Mouse (Mus musculus) CH12.LX (cell line): ENCODE results near the gene Fkbp14. TPM values are rescaled to one million over a fixed set of nuclear protein-coding genes. Genes with fewer than 3 reads are reported as not detected.

Experiments
- DNase-seq: peaks from one replicate; pipeline ENCODE4 v3.0.0-alpha.2; 2013; ENCODE audit errors: extremely low read depth
- H3K27ac ChIP-seq: 2 replicates; pipeline ENCODE4 v1.5.1; 2012; ENCODE audit warnings: low read depth, mild to moderate bottlenecking, control low read depth, moderate library complexity; ENCODE audit not compliant: insufficient read depth
- H3K27me3 ChIP-seq: replicated peaks from 2 replicates; pipeline ENCODE3; 2012; ENCODE audit warnings: inconsistent platforms
- H3K36me3 ChIP-seq, 2 experiments: replicated peaks in 1 of 2; 2 replicates each; pipeline versions ENCODE3 to v1.6.1; 2012; ENCODE audit warnings: inconsistent platforms in 1 of 2, low read length in 1 of 2, mild to moderate bottlenecking in 1 of 2, mixed read lengths in 1 of 2, moderate library complexity in 1 of 2; ENCODE audit not compliant: control insufficient read depth in 1 of 2, insufficient read depth in 1 of 2
- H3K4me1 ChIP-seq, 2 experiments: 2 replicates each; pipeline ENCODE4 v1.6.1; 2012; ENCODE audit warnings: inconsistent platforms in 1 of 2, moderate library complexity in 1 of 2; ENCODE audit not compliant: insufficient read depth in 2 of 2, control insufficient read depth in 1 of 2
- H3K4me2 ChIP-seq: 2 replicates; pipeline ENCODE4 v1.6.1; 2012; ENCODE audit warnings: low read depth, mild to moderate bottlenecking, control low read depth; ENCODE audit not compliant: poor library complexity, insufficient read depth, severe bottlenecking
- H3K4me3 ChIP-seq, 3 experiments: fragments of 150-350 bp in 1 of 3; sonication (generic) in 1 of 3; replicated peaks in 1 of 3; 2 replicates each; pipeline versions ENCODE3 to v1.5.1; 2011 to 2012; ENCODE audit warnings: low read depth in 2 of 3, low read length in 2 of 3, mild to moderate bottlenecking in 2 of 3, moderate library complexity in 2 of 3, control low read depth in 1 of 3, improper control_type of control experiment in 1 of 3, inconsistent platforms in 1 of 3, mixed read lengths in 1 of 3; ENCODE audit not compliant: poor library complexity in 1 of 3
- H3K79me2 ChIP-seq: replicated peaks from 2 replicates; pipeline ENCODE4 v1.6.1; 2012; ENCODE audit warnings: mild to moderate bottlenecking, moderate library complexity; ENCODE audit not compliant: control insufficient read depth, poor library complexity, insufficient read depth, severe bottlenecking; ENCODE audit errors: extremely low read depth
- H3K9ac ChIP-seq: 2 replicates; pipeline ENCODE4 v1.6.1; 2012; ENCODE audit warnings: low read depth, mild to moderate bottlenecking, control low read depth, moderate library complexity; ENCODE audit not compliant: insufficient read depth
- H3K9me3 ChIP-seq: replicated peaks from 2 replicates; pipeline ENCODE3; 2012; ENCODE audit warnings: low read length, inconsistent platforms, mixed read lengths
- CTCF ChIP-seq, 2 experiments: IDR thresholded peaks in 1 of 2; conservative IDR thresholded peaks in 1 of 2; 2 replicates each; pipeline ENCODE4 v1.5.1; 2011 to 2012; ENCODE audit warnings: low read depth in 2 of 2, low read length in 2 of 2, improper control_type of control experiment in 1 of 2, inconsistent platforms in 1 of 2, mild to moderate bottlenecking in 1 of 2, moderate library complexity in 1 of 2
- EP300 ChIP-seq: IDR thresholded peaks from 2 replicates; pipeline ENCODE4 v1.6.1; 2011; ENCODE audit warnings: low read length, improper control_type of control experiment
- IRF4 ChIP-seq: IDR thresholded peaks from 2 replicates; pipeline ENCODE4 v1.6.1; 2014; ENCODE audit warnings: low read depth, mild to moderate bottlenecking, inconsistent platforms, low read length, improper control_type of control experiment
- JUN ChIP-seq: IDR thresholded peaks from 2 replicates; pipeline ENCODE4 v1.6.1; 2011; ENCODE audit warnings: low read depth, mild to moderate bottlenecking, low read length, improper control_type of control experiment, moderate library complexity; ENCODE audit not compliant: insufficient read depth
- MAX ChIP-seq: IDR thresholded peaks from 2 replicates; pipeline ENCODE4 v1.6.1; 2011; ENCODE audit warnings: low read length, improper control_type of control experiment
- MAZ ChIP-seq: IDR thresholded peaks from 2 replicates; pipeline ENCODE4 v1.6.1; 2012; ENCODE audit warnings: low read depth, mild to moderate bottlenecking, inconsistent platforms, low read length, improper control_type of control experiment, moderate library complexity
- MXI1 ChIP-seq: IDR thresholded peaks from 2 replicates; pipeline ENCODE4 v1.6.1; 2011; ENCODE audit warnings: mild to moderate bottlenecking, low read depth, low read length, improper control_type of control experiment
- NRF1 ChIP-seq: IDR thresholded peaks from 2 replicates; pipeline ENCODE4 v1.6.1; 2014; ENCODE audit warnings: low read depth, mild to moderate bottlenecking, inconsistent platforms, low read length, improper control_type of control experiment, moderate library complexity
- PAX5 ChIP-seq: IDR thresholded peaks from 2 replicates; pipeline ENCODE4 v1.6.1; 2012; ENCODE audit warnings: low read length, inconsistent platforms, mixed read lengths
- POLR2A ChIP-seq: IDR thresholded peaks from 2 replicates; pipeline ENCODE4 v1.6.1; 2011; ENCODE audit warnings: low read depth, mild to moderate bottlenecking, improper control_type of control experiment, low read length
- POLR2AphosphoS2 ChIP-seq: IDR thresholded peaks from 2 replicates; pipeline ENCODE4 v1.6.1; 2011; ENCODE audit warnings: low read depth, low read length, improper control_type of control experiment
- RAD21 ChIP-seq: IDR thresholded peaks from 2 replicates; pipeline ENCODE4 v1.6.1; 2011; ENCODE audit warnings: low read depth, mild to moderate bottlenecking, low read length, improper control_type of control experiment, moderate library complexity
- SMC3 ChIP-seq: IDR thresholded peaks from 2 replicates; pipeline ENCODE4 v1.6.1; 2011; ENCODE audit warnings: low read depth, low read length, improper control_type of control experiment
- TCF12 ChIP-seq: IDR thresholded peaks from 2 replicates; pipeline ENCODE4 v1.6.1; 2014; ENCODE audit warnings: low read depth, mild to moderate bottlenecking, inconsistent platforms, low read length, improper control_type of control experiment
- USF1 ChIP-seq: IDR thresholded peaks from 2 replicates; pipeline ENCODE4 v1.6.1; 2014; ENCODE audit warnings: low read depth, mild to moderate bottlenecking, inconsistent platforms, low read length, improper control_type of control experiment
- dilution Hi-C: fragments of 300-500 bp; cut with MboI; formaldehyde crosslinking; loops from 2 replicates; pipeline ENCODE4 v1.14.3; 2020; ENCODE audit warnings: low sequenced_read_pairs; ENCODE audit not compliant: extremely low pct_unique_long_range_greater_than_20kb, extremely low pct_ligation_motif_present
- in situ Hi-C: fragments of 300-500 bp; cut with MboI; formaldehyde crosslinking; loops from 3 replicates; pipeline ENCODE4 v1.14.3; 2019; ENCODE audit warnings: low sequenced_read_pairs, low pct_ligation_motif_present, low pct_unique_long_range_greater_than_20kb, mixed read lengths
- polyA plus RNA-seq: library from polyadenylated mRNA; unstranded; fragments of >175 nt; gene quantifications from 2 replicates; pipeline ENCODE4 v1.2.1, GENCODE M21; 2012; ENCODE audit warnings: low read depth; ENCODE audit not compliant: insufficient read length
- total RNA-seq, 2 experiments: library from RNA; depleted of rRNA; stranded (reverse); fragments of 300-350 nt in 1 of 2; fragments of >200 nt in 1 of 2; gene quantifications; 2 replicates each; pipeline ENCODE4 v1.2.3; 2012 to 2014

The Fkbp14 gene
- total and polyA plus RNA-seq, 3 experiments, result 0.50 to 0.95 (median 0.68) TPM

- Histone ChIP-seq H3K4me1 (peaks cover 16 to 32% of the 10 kb centered on the region in 2 experiments), H3K27ac (no peak overlapping the region)
Measured at GRCm38 (mm10) chr6:54530182-54530581, 66.9 kb downstream of the Fkbp14 start.

GRCm38 (mm10) chr6:54528666-54529065 lies 68.4 kb downstream of the Fkbp14 start:
- dilution Hi-C loops, result no loop called here
- H3K4me3 ChIP-seq, result no peak overlapping the region

More at GRCm38 (mm10) chr6:54530182-54530581, 66.9 kb downstream of the Fkbp14 start:
- dilution Hi-C loops (no loop called here), in situ Hi-C loops (no loop called here)
- no peaks in the 10 kb centered on the region for H3K79me2 ChIP-seq
- H3K27me3 ChIP-seq, result no peaks in the 10 kb centered on the region
- no peaks in the 10 kb centered on the region for H3K9me3 ChIP-seq
- no peak overlapping the region for H3K4me2 ChIP-seq
- no peak for DNase-seq
- no peak overlapping the region for H3K4me3 ChIP-seq
- TF ChIP-seq EP300 (peak; percentile 85), IRF4 (peak; percentile 86), PAX5 (no peak), SMC3 (no peak), TCF12 (peak; percentile 80)
- no peaks in the 10 kb centered on the region for H3K36me3 ChIP-seq
- H3K9ac ChIP-seq, result no peak overlapping the region

More at GRCm38 (mm10) chr6:54528666-54529065, 68.4 kb downstream of the Fkbp14 start:
- Histone ChIP-seq H3K79me2 (no peaks in the 10 kb centered on the region), H3K4me2 (no peak overlapping the region), H3K27me3 (no peaks in the 10 kb centered on the region), H3K9ac (no peak overlapping the region), H3K27ac (no peak overlapping the region), H3K4me1 (peaks cover 16 to 25% of the 10 kb centered on the region in 2 experiments), H3K9me3 (no peaks in the 10 kb centered on the region), H3K36me3 (no peaks in the 10 kb centered on the region)
- in situ Hi-C loops, result no loop called here
- TF ChIP-seq MXI1 (no peak), USF1 (no peak), SMC3 (no peak), POLR2AphosphoS2 (no peak), MAX (no peak), JUN (no peak), NRF1 (no peak), POLR2A (no peak), TCF12 (no peak), RAD21 (no peak), MAZ (no peak), CTCF (conservative IDR thresholded peaks at IDR 0.05 in 1 of 2, IDR thresholded peaks at IDR 0.05 in 1 of 2; ENCODE audit: low read depth in 2 of 2, low read length in 2 of 2) (no peak)
- no peak for DNase-seq

Other genes with a start within 250 kb of the Fkbp14 start
- gene Wipf3, start 167.7 kb downstream of the Fkbp14 start, total RNA-seq (2012; rRNA removed), result 0.63 and 1.2 TPM in 2 replicates
- gene Wipf3, start 167.7 kb downstream of the Fkbp14 start, total RNA-seq (2014; rRNA removed), result 0.35 and 0.64 TPM in 2 replicates
- gene Wipf3, start 167.7 kb downstream of the Fkbp14 start, polyA plus RNA-seq, result 0.97 and 1.3 TPM in 2 replicates
- gene Scrn1, start 30.8 kb downstream of the Fkbp14 start, total RNA-seq (2012; rRNA removed), result 0.34 TPM in 1 of 2 replicates, not detected in the other
- gene Scrn1, start 30.8 kb downstream of the Fkbp14 start, total RNA-seq (2014; rRNA removed), result 0.59 TPM in 1 of 2 replicates, not detected in the other
- 0.04 and 0.15 TPM in 2 replicates for gene Scrn1, start 30.8 kb downstream of the Fkbp14 start, polyA plus RNA-seq
- gene Plekha8, start 2.2 kb downstream of the Fkbp14 start, total RNA-seq (2012; rRNA removed), result 10.2 and 10.8 TPM in 2 replicates
- 9.8 and 11.1 TPM in 2 replicates for gene Plekha8, start 2.2 kb downstream of the Fkbp14 start, total RNA-seq (2014; rRNA removed)
- gene Plekha8, start 2.2 kb downstream of the Fkbp14 start, polyA plus RNA-seq, result 5.8 and 6.8 TPM in 2 replicates
- 0.08 and 0.25 TPM in 2 replicates for gene Mturn, start 84.3 kb upstream of the Fkbp14 start, total RNA-seq (2012; rRNA removed)
- gene Mturn, start 84.3 kb upstream of the Fkbp14 start, total RNA-seq (2014; rRNA removed), result 0.20 and 0.23 TPM in 2 replicates
- gene Mturn, start 84.3 kb upstream of the Fkbp14 start, polyA plus RNA-seq, result 0.06 and 0.22 TPM in 2 replicates
- 18.3 and 21.6 TPM in 2 replicates for gene Znrf2, start 219.6 kb upstream of the Fkbp14 start, total RNA-seq (2012; rRNA removed)
- gene Znrf2, start 219.6 kb upstream of the Fkbp14 start, total RNA-seq (2014; rRNA removed), result 26.9 and 27.1 TPM in 2 replicates
- gene Znrf2, start 219.6 kb upstream of the Fkbp14 start, polyA plus RNA-seq, result 16.0 and 21.3 TPM in 2 replicates